Mouse (Mus musculus) heart, postnatal 0 days (tissue): ENCODE data around the gene Cela2a. TPM values are rescaled to one million over a fixed set of nuclear protein-coding genes. Genes with fewer than 3 reads are reported as not detected.

Experiments used
- ATAC-seq: fragments of 200-750 bp; cut with Nextera tagmentation; 2 replicates; pipeline ENCODE4 v1.8.0; 2017; ENCODE audit warnings: low read depth, moderate number of reproducible peaks, moderate library complexity; ENCODE audit not compliant: insufficient read depth
- DNase-seq: peaks from one replicate; pipeline ENCODE4 v3.0.0-alpha.2; 2016; ENCODE audit warnings: low spot score
- H3K27ac ChIP-seq: fragments of 300-500 bp; sonication (generic); 2 replicates; pipeline ENCODE4 v1.5.1; 2014; ENCODE audit warnings: low read depth, mild to moderate bottlenecking
- H3K27me3 ChIP-seq: fragments of 300-500 bp; sonication (generic); 2 replicates; pipeline ENCODE4 v1.6.1; 2014; ENCODE audit warnings: low read length, mixed read lengths; ENCODE audit not compliant: control insufficient read depth, insufficient read depth
- H3K36me3 ChIP-seq: fragments of 300-500 bp; sonication (generic); replicated peaks from 2 replicates; pipeline ENCODE4 v1.6.1; 2014; ENCODE audit warnings: low read length, mixed read lengths; ENCODE audit not compliant: control insufficient read depth, insufficient read depth
- H3K4me1 ChIP-seq: fragments of 300-500 bp; sonication (generic); 2 replicates; pipeline ENCODE4 v1.6.1; 2014; ENCODE audit warnings: antibody characterized with exemption; ENCODE audit not compliant: control insufficient read depth, insufficient read depth
- H3K4me2 ChIP-seq: fragments of 300-500 bp; sonication (generic); 2 replicates; pipeline ENCODE4 v1.6.1; 2014; ENCODE audit warnings: low read depth, mild to moderate bottlenecking, low read length, moderate library complexity
- H3K4me3 ChIP-seq: fragments of 300-500 bp; sonication (generic); 2 replicates; pipeline ENCODE4 v1.5.1; 2014; ENCODE audit warnings: low read depth, low read length
- H3K9ac ChIP-seq: fragments of 300-500 bp; sonication (generic); replicated peaks from 2 replicates; pipeline ENCODE4 v1.6.1; 2014; ENCODE audit warnings: low read depth, low read length, mixed read lengths
- H3K9me3 ChIP-seq: fragments of 300-500 bp; sonication (generic); replicated peaks from 2 replicates; pipeline ENCODE4 v1.6.1; 2016; ENCODE audit warnings: low read length; ENCODE audit not compliant: control insufficient read depth
- CTCF ChIP-seq: IDR thresholded peaks from 2 replicates; pipeline ENCODE4 v1.5.1; 2016; ENCODE audit warnings: antibody characterized with exemption, control low read depth, low read depth
- EP300 ChIP-seq: IDR thresholded peaks from 2 replicates; pipeline ENCODE4 v1.6.1; 2016; ENCODE audit warnings: antibody characterized with exemption, low read depth
- WGBS: fragments of 180-500 bp; shearing (Covaris S2); extraction: QIAGEN DNeasy Blood & Tissue Kit; methylation state at CpG from one replicate; pipeline ENCODE4 v1.1.7; 2014; 5-methylcytosine and 5-hydroxymethylcytosine counted together
- polyA plus RNA-seq: library from polyadenylated mRNA; unstranded; fragments of >200 nt; fragmentation: Nextera tagmentation; extraction: Ambion mirVana; gene quantifications from 2 replicates; pipeline ENCODE4 v1.2.1, GENCODE M21; 2015
- total RNA-seq: library from RNA; depleted of rRNA; stranded (reverse); fragments of >200 nt; gene quantifications from 2 replicates; pipeline ENCODE4 v1.2.3, GENCODE M21; 2014; ENCODE audit warnings: low replicate concordance

Cela2a gene
- total and polyA plus RNA-seq, 2 experiments from 2014 or later, result 0.20 TPM; not detected in 1

- 88% methylated on average over 8 of the region's 8 CpGs for whole genome bisulfite sequencing
- H3K4me2 ChIP-seq, result no peak overlapping the region
- H3K27me3 ChIP-seq, result no peaks in the 10 kb centered on the region
- H3K27ac ChIP-seq, result no peak overlapping the region
- no peak overlapping the region for H3K4me3 ChIP-seq
- H3K4me1 ChIP-seq, result peaks cover 12% of the 10 kb centered on the region
- DNase-seq (no peak), ATAC-seq (no peak)
- no peak overlapping the region for H3K9ac ChIP-seq
- H3K9me3 ChIP-seq, result no peaks in the 10 kb centered on the region
- TF ChIP-seq CTCF (no peak), EP300 (no peak)
- H3K36me3 ChIP-seq, result peaks cover 75% of the 10 kb centered on the region
These were observed 54.1 kb downstream of the Cela2a start for GRCm38 (mm10) chr4:141771823-141772222.

- ATAC-seq, result no peak
- peaks cover 62% of the 10 kb centered on the region for H3K36me3 ChIP-seq
These were observed 56.3 kb downstream of the Cela2a start for GRCm38 (mm10) chr4:141769501-141770160.

GRCm38 (mm10) chr4:141767353-141768036 is 58.5 kb downstream of the Cela2a start:
- H3K9ac ChIP-seq, result no peak overlapping the region
- H3K4me2 ChIP-seq, result peak overlapping the region; percentile 41
- no peaks in the 10 kb centered on the region for H3K27me3 ChIP-seq
- no peaks in the 10 kb centered on the region for H3K9me3 ChIP-seq
- 29% methylated on average over 19 of the region's 19 CpGs for WGBS
- H3K4me1 ChIP-seq, result peaks cover 22% of the 10 kb centered on the region
- peak; percentile 84 for DNase-seq
- H3K4me3 ChIP-seq, result no peak overlapping the region
- H3K36me3 ChIP-seq, result peaks cover 70% of the 10 kb centered on the region
- peak overlapping the region; percentile 93 for H3K27ac ChIP-seq
- ATAC-seq, result peak; percentile 93
- no peak for TF ChIP-seq CTCF
- TF ChIP-seq EP300, result peak; percentile 68

More at GRCm38 (mm10) chr4:141769501-141770160, 56.3 kb downstream of the Cela2a start:
- no peak for TF ChIP-seq CTCF
- no peak for TF ChIP-seq EP300
- Histone ChIP-seq H3K9ac (no peak overlapping the region), H3K4me3 (no peak overlapping the region), H3K4me1 (peaks cover 22% of the 10 kb centered on the region), H3K9me3 (no peaks in the 10 kb centered on the region), H3K27ac (peak overlapping the region; percentile 16; the same call in 1 of the 2 replicates), H3K4me2 (no peak overlapping the region), H3K27me3 (no peaks in the 10 kb centered on the region)
- WGBS, result 30% methylated on average over 8 of the region's 8 CpGs
- peak; percentile 7 for DNase-seq

- ATAC-seq, result peak; percentile 76
- 0 out of 2 replicates have a peak overlapping the region, but pooled peaks have one; percentile 4 for H3K9ac ChIP-seq
- H3K36me3 ChIP-seq, result peaks cover 70% of the 10 kb centered on the region
- no peaks in the 10 kb centered on the region for H3K27me3 ChIP-seq
- H3K4me3 ChIP-seq, result 0 out of 2 replicates have a peak overlapping the region, but pooled peaks have one; percentile 5
- H3K9me3 ChIP-seq, result no peaks in the 10 kb centered on the region
- peak; percentile 52; the same call in 1 of the 2 replicates for TF ChIP-seq EP300
- no peak for TF ChIP-seq CTCF
- peaks cover 22% of the 10 kb centered on the region for H3K4me1 ChIP-seq
- peak overlapping the region; percentile 93 for H3K27ac ChIP-seq
- peak; percentile 66 for DNase-seq
- H3K4me2 ChIP-seq, result peak overlapping the region; percentile 41
- 9% methylated on average over 19 of the region's 19 CpGs for WGBS
These were observed 59.1 kb downstream of the Cela2a start for GRCm38 (mm10) chr4:141766668-141767352.

- Histone ChIP-seq H3K27me3 (no peaks in the 10 kb centered on the region), H3K27ac (peak overlapping the region; percentile 93), H3K9ac (0 out of 2 replicates have a peak overlapping the region, but pooled peaks have one; percentile 4), H3K9me3 (no peaks in the 10 kb centered on the region), H3K4me1 (peaks cover 22% of the 10 kb centered on the region), H3K4me2 (peak overlapping the region; percentile 41), H3K4me3 (0 out of 2 replicates have a peak overlapping the region, but pooled peaks have one; percentile 5), H3K36me3 (peaks cover 69% of the 10 kb centered on the region)
- peak; percentile 5 for DNase-seq
- WGBS, result 54% methylated on average over 8 of the region's 8 CpGs
- no peak for ATAC-seq
- no peak for TF ChIP-seq EP300
- no peak for TF ChIP-seq CTCF
These were observed 59.7 kb downstream of the Cela2a start for GRCm38 (mm10) chr4:141766316-141766667.
